Mouse (Mus musculus) kidney, postnatal 4 days (tissue): ENCODE results near the gene Afg1l.

Source experiments
- DNase-seq, 2 experiments: peaks; one replicate each; pipeline ENCODE4 v3.0.0; 2021; ENCODE audit warnings: mixed read lengths in 2 of 2

The Afg1l gene

GRCm38 (mm10) chr10:42476774-42477475 is 1.4 kb downstream of the Afg1l start:
- DNase-seq = no peak

GRCm38 (mm10) chr10:42474946-42475514 is 3.3 kb downstream of the Afg1l start:
- DNase-seq = no peak

- DNase-seq = no peak
Observed at GRCm38 (mm10) chr10:42464805-42465204, 13.6 kb downstream of the Afg1l start.

- DNase-seq = peak in 1 of 2 experiments; percentile 24
Observed at GRCm38 (mm10) chr10:42464224-42464623, 14.1 kb downstream of the Afg1l start.

GRCm38 (mm10) chr10:42457557-42458191 is 20.7 kb downstream of the Afg1l start:
- DNase-seq = peak; percentile 61 to 73

- no peak for DNase-seq
Observed at GRCm38 (mm10) chr10:42455981-42456380, 22.4 kb downstream of the Afg1l start.

- no peak for DNase-seq
Observed at GRCm38 (mm10) chr10:42454690-42455089, 23.7 kb downstream of the Afg1l start.

GRCm38 (mm10) chr10:42454266-42454665 is 24.1 kb downstream of the Afg1l start:
- no peak for DNase-seq

- no peak for DNase-seq
Observed at GRCm38 (mm10) chr10:42449672-42450071, 28.7 kb downstream of the Afg1l start.

GRCm38 (mm10) chr10:42448371-42448770 is 30.0 kb downstream of the Afg1l start:
- no peak for DNase-seq

GRCm38 (mm10) chr10:42446145-42446544 is 32.2 kb downstream of the Afg1l start:
- no peak for DNase-seq

- no peak for DNase-seq
Observed at GRCm38 (mm10) chr10:42436842-42437805, 41.2 kb downstream of the Afg1l start.

GRCm38 (mm10) chr10:42417530-42418174 is 60.7 kb downstream of the Afg1l start:
- no peak for DNase-seq

- DNase-seq = no peak
Observed at GRCm38 (mm10) chr10:42415821-42416470, 62.4 kb downstream of the Afg1l start.

GRCm38 (mm10) chr10:42410748-42411537 is 67.4 kb downstream of the Afg1l start:
- peak; percentile 28 to 43 for DNase-seq

- DNase-seq = no peak
Observed at GRCm38 (mm10) chr10:42390436-42390835, 87.9 kb downstream of the Afg1l start.

- no peak for DNase-seq
Observed at GRCm38 (mm10) chr10:42388181-42388580, 90.2 kb downstream of the Afg1l start.

- peak in 1 of 2 experiments; percentile 35 for DNase-seq
Observed at GRCm38 (mm10) chr10:42384946-42385644, 93.3 kb downstream of the Afg1l start.

GRCm38 (mm10) chr10:42383708-42384107 is 94.7 kb downstream of the Afg1l start:
- DNase-seq = no peak

GRCm38 (mm10) chr10:42364216-42364615 is 114.1 kb downstream of the Afg1l start:
- no peak for DNase-seq
